Mouse (Mus musculus): Measurements from ENCODE around the gene Plpp7.

- TF ChIP-seq CTCF (IDR thresholded peaks at IDR 0.05; ENCODE audit: extremely low read depth, insufficient read depth, insufficient read length, insufficient replicate concordance): no peak
- TF ChIP-seq POLR2A (IDR thresholded peaks at IDR 0.05; ENCODE audit: low read depth, low read length): no peak
Observed at GRCm38 (mm10) chr2:32139377-32139776, 44.0 kb downstream of the Plpp7 start.
